Mouse (Mus musculus) bone marrow macrophage, adult 2 months (primary cell): ENCODE measurements around the gene Dnajb7.

Experiments
- CTCF ChIP-seq: IDR thresholded peaks from 2 replicates; pipeline ENCODE4 v1.5.1; 2012; ENCODE audit warnings: low read depth, mild to moderate bottlenecking, low read length, moderate library complexity
- POLR2A ChIP-seq: IDR thresholded peaks from 2 replicates; pipeline ENCODE4 v1.6.1; 2012; ENCODE audit warnings: mild to moderate bottlenecking, low read depth, low read length, borderline replicate concordance

DNA sequence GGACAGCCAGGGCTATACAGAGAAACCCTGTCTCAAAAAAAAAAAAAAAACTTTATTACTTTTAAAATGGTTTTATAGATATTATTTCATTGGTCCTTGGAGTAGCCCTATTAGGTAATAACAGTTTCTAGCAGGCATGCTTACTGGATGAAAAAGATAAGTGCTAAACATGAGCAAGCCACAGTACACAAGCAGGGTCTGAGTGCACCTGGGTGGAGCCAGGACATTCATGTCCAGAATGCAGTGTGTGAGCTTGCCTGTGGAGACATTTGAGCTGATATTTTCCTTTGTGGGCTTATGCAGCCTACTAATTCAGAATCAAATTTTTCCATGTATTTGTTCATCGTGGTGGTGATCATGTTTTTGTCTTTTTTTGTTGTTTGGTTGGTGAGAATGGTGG, 30.2 kb upstream of the Dnajb7 start:
- TF ChIP-seq CTCF (no peak), POLR2A (no peak)
